Mouse (Mus musculus) cerebellum, postnatal 4 days (tissue): ENCODE measurements at regions not wholly inside any gene's neighbourhood (a gene's known extent, or its start where the extent isn't known, plus 50 kb on each side); places are given as distances from the start of the nearest gene placed in this dataset.

Experiments
- DNase-seq, 2 experiments: peaks; one replicate each; pipeline ENCODE4 v3.0.0; 2022; ENCODE audit warnings: low spot score in 2 of 2, mixed read lengths in 1 of 2

DNA sequence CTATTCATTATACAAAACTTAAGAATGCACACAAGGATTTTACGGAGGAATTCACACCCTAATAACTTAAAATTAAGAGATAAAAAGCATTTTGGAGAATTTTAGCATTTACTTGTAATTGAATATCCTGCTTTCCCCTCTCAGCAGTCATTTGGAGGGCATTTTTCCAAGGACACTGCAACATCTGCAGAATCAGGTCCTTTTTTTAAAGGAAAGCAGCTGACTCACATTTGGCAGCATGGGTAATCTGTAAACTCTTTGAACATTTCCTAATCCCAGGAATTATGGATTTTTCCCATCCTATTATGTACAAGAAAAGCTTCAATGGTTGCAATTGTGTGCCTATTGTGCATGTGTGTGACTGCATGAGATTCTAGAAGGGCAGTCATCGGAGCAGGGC lies 112.0 kb downstream of the Gm19410 start:
- no peak for DNase-seq

DNA sequence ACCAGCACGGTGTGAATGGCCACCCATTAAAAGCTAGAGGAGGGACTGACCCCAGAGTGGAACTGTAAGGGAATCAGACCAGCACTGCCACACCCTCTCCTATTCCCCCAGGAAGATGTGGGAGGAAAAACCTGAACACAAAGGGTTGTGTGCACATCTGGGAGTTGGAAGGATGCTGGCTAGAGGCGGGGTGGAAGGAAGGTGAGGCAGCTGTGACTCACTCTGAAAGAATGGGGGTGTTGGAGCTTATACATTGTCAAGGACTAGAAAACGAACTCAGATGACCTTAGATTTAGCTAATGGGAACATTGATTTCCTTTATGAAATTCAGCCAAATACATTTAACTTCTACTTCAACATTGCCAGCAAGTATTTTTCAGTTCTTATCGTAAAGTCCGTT lies 116.2 kb downstream of the Gm19410 start:
- DNase-seq: no peak

DNA sequence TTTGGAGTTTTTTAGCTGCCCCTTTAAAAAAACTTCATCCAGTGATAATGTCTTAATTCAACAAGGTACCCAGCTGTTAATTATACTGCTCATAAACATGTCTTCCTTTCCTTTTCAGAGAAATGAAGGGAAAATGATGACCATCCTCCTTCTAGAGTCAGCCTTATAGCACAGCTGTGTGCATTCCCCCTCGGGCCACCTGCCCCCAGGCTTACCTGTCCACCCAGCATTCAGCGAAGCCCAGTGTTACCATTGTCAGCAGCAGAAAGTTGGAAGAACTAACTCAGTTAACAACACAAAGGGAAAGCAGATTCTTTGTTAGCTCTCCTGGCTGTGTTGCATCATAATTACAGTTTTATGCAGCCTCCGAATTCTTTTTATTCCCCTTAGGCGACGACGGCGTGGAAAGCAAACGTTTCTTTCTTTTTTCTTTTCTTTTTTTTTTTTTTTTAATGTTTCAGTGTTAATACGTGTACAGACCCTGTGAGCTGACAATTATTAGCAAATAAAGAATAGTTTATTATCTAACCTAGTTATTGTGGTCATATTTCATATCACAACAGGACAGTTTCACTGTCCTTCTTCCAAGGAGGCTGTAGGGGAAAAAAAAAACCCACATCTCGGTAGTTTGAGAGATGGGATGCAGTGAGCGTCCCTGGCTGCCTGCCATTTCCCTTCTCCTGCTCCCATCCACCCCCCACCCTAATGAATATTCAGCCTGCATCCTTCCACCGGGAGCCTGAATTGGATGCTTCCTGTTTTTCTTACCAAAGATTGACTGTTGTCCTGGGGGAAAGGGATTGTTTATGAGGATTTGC lies 117.3 kb downstream of the Gm19410 start:
- DNase-seq: peak in 1 of 2 experiments; percentile 67

DNA sequence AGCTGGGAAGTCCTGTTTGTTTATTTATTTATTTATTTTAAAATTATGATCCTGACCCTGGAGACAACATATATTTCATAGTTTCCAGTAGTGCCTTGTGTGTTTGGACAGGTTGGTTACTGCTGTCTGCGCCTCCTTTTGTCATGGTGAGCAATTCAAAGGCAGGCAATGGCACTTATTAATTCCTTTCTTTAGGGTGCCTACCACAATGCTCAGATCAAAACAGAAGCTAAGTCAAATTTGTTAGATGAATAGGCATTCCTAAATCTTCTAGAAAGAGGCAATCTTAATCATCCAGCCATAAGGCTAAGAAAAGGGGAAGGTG lies 117.8 kb downstream of the Gm19410 start:
- DNase-seq: no peak

DNA sequence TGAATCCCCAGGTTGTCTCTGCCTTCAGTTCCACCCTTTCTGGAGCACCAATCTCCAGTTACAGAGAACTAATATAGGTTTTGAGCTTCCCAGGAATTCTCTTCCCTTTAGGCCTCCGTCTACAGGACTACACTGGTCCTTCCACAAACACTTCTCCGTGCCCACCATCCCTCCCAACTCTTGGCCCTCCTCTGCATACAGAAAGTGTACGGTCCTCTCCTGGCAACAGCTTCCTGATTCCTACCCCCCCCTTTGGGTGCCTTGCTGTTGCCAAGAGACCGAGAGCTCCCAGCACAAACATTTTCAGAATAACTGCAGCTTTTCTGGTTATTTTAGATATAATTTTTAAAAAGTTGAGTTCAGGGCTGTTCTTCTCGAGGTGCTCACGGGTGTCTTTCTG lies 119.0 kb downstream of the Gm19410 start:
- no peak for DNase-seq

DNA sequence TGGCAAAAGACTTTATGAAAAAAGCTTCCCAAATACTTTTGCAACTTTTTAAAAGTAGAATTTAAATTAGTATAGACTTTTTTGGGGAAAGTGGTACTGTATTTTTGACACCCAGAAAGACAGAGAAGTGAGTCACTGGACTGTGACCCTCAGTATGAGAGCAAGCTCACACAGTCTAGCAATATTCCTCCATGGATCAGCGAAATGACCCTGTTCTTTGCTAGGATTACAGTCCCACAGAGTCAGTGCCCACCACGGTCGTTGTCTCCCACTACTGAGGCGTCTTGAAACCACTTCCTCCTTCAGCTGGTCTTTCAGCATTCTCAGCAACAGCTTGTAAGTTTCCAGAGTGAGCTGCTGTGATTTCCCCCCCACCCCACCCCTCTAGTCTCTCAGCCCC lies 124.5 kb downstream of the Gm19410 start:
- DNase-seq: no peak

DNA sequence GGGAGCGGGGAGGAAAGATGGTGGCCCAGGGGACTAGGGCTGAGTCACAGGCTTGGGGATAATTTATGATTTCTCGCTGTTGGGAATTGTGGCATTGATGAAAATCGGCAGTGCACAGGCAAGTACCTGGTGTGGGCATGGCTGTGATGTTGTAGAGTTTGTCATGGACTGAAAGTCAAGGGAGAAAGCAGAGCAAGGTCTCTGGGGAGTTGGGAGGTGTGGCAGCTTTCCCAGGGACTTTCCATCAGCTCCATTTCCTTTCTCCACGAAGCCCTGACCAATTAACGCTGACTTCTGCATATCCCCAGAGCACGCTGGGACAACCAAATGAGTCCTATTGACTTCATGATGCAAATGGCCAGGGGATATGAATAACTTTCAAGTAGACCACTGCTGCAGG lies 126.2 kb downstream of the Gm19410 start:
- no peak for DNase-seq

DNA sequence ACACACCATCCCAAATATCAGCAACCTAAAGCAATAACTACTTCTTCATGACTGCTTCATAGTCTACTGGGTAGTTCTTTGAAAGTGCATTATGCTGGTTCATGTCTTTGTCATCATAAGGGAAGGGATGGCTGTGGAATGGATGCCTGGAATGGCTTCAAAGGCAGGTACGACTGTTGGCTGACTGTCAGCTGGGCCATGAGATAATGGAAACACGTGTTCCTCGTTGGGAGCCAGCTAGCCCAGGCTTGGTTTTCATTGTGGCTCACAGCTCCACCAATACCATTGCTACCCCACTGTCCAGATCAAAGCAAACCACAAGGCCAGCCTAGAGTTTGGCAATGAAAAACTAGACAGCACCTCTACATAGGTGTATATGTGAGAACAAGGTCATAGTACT lies 132.9 kb downstream of the Gm19410 start:
- DNase-seq: no peak

DNA sequence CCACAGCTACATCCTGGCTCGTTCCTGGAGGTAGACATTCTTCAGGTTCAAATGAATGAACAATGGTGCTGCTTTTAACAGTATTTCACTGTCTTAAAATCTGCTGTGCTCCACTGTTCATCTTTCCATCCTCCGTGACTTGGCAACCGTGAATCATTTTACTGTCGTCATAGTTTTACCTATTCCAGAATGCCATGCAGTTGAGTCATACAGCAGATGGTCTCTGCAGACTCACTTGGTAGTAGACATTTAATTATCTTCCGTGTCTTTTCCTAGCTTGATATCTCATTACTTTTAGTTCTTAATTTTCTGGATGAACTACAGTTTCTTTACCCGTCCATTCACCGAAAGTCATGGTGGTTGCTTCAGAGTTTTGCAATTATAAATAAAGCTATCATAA lies 135.9 kb downstream of the Gm19410 start:
- DNase-seq: no peak

DNA sequence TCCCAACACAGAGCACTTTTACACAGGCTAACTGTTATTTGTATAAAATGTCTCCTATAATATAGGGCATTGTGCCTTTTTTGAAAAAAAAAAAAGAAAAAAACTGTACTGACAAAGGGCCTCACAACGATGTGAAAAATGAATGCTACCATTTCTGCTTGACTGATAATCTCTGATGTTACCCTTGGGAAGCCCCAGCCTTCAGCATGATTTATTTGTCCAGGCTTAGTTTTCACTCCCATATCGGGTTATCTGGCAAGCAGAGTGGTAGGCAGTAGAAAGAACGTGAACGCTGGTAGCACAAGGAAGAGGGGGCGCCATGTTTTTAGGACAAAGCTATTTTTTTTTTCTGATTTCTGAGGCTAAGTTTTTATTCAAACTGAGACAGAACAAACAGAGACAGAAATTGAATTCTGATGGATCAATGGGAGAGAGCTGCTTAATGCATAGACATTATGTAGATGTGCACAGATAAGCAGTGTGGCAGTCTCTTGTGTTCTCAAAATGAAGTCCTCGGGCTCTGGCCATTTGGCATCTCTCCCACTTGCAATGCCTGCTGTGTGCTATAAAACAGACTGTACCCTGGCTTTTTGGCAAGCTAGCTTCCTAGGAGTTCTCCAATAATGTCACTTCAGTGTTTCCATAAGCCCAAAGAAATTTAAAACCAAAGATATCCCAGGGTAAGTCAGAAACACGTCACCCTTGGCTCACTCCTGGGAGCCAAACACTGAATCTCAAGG lies 139.3 kb downstream of the Gm19410 start:
- peak in 1 of 2 experiments; percentile 26 for DNase-seq

DNA sequence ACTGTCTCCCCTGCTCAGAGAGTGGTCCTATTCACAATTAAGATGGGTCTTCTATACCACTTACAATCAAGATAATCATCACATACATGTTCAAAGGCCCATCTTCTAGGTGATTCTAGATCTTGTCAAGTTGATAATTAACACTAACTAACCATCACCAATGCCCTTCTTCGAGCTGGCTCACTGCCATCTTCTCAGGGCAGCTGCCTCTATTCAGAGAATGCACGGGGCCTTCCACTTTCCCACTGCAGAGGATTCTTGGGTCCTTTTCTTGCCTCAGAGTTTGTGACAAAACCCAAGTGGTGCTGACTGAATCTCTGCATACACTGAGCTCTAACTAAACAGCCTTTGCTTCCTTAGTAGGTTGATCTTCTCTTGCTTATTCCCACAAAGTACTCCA lies 142.4 kb downstream of the Gm19410 start:
- DNase-seq: no peak

DNA sequence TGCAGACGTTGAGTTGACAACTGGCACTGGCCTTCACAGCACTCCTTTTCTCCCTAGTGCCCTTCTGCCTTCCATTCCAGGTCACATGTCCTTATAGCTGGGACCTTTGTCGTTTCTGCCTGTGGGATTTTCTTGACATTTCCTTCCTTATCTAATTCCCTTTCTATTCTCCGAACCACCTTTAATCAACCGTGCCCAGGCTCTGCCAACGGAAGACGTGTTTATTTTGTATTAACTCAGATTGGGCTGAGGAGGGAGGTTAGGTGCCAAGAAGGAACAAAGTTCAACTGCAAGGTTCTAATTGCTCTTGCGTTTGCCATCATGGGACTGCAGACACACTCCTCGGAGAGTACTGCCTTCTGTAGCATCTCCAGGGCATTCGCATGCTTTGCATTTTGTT lies 146.7 kb downstream of the Gm19410 start:
- DNase-seq: no peak

DNA sequence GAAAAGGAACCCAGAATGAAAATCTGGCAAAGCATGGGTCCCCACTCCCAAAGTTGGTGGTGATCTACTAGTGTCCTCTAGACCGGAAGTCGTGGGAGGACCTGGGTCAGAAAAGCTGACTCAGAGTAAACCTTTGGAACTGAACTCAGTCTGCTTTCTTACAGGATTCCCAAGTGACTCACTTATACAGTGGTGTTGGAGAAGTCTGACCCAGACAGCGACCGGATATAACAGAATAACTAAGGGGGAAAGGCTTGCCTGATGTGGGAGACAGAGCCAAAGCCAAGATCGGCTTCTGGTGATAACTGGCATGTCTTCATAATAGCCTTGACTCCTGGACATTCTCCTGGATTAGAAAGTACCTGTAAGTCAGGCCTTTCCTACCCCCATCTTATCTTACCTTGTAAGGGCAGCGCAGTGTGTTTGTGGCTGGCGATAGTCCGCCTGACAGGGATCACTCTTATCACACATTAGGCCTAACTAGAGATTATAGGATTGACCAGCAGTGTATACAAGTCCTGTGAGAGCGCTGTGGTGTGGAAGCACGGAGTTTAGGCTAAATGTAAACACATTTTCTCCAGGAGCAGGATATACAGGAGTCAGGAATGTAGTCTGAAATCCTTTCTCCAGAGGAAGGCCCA lies 150.4 kb downstream of the Gm19410 start:
- DNase-seq: no peak

DNA sequence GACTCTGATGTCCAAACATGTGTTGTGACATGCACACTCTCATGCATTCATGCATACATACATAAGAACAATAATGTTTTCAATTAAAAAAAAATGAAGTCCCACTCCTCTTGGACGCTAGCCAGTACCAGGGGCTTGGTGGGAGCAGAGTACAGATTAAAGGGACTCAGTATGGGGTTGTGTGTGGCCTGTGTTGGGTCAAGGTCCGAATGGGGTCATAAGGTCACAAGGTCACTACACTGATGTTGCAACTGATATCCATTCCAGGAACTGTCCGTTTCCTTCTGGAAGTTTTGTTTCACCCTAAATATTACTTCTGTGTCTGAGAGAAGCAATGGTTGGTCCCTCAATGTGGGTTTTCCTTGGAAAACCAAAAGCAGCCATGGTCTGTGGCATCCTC lies 152.0 kb downstream of the Gm19410 start:
- no peak for DNase-seq

DNA sequence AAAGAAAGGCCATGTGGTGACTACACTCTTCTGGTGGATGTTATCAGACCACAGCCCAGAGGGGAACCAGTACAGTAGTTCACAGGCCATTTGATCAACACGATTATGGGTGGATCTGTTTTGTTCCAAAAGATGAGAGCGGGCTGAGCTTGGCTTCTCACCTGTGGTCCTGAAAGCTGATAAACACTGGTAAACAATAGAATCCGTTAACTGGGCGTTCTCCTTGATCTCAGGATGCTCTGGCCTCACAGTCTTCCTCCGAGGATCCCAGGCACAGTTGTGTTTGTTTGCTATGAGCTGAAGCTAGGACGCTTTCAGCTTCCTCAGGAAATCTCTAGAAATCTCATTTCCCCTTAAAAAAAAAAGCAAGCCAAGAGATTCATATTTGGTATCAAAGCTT lies 153.9 kb downstream of the Gm19410 start:
- DNase-seq: no peak

DNA sequence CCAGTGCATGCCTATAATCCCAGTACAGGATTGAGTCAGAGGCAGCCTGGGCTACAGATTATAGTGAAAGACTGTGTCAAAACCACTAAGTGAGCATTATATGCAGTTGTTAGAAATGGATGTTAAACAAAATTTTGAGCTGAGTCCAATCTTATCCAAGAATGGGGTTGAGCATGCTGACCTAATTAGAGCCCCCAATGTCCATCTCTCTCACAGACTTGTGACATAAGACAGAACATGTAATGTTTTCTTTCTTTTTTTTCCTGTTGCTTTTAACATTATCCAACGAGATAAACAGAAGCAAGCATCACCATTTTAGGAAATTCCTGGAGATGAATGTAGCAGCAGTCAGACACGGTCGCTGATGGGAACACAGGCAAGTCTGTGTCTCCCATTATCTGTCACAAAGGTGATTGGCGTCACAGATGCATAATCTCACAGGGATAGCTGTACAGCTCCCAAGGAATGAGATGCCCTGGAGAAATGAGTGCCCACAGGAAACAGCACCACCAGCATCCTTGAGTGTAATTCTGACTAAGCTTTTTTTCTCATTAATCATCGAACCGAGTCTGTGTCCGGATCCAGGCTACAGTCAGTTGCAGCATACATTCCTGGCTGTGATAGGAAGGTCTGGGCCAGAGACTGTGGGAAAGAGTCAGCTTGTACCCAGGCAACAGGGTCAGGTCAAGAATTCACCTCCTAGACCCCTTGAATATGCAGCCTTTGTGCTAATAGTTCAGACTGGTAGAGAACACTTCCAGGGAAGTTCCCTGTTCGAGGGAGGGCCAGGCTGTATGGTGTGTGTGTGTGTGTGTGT lies 154.5 kb downstream of the Gm19410 start:
- DNase-seq: no peak

DNA sequence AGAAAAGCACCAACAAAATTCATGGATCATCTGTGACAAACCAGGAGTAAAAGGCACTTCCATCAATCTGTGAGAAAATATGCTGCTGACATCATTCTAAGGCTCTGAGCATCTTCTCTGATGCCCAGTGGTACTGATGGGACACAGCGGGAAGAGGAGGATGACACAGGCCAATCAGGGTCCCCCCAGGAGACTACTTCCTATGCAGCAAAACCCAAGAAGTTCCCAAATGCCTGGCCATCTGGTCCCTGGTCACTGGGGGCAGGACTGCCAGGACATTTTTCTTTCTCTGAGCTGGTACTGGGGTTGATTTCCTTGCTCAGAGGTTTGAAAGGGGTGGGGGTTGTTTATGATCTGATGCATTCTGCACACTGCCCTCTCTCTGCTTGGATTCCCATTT lies 158.4 kb downstream of the Gm19410 start:
- no peak for DNase-seq

DNA sequence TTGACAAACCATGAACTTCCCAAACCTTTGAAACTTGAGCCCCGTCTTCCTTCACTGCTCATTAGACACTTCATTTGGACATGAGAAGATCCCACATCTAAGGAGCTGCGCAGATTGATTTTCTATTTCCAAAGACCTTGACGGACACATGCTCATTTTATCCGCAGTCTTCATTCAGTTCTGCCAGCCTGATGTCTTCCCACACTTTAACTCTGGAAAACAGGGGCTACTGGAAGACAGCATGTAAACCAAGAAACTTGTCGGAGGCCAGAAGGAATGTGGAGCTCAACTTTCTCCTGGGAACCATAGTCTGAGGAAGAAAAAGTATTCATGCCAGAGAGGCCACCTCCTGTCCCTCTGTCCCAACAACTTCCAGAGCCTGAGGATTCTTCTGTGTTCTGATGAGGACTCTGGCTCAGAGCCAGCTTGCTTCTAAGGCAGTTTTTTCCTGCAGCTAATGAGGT lies 161.8 kb downstream of the Gm19410 start:
- DNase-seq: no peak

DNA sequence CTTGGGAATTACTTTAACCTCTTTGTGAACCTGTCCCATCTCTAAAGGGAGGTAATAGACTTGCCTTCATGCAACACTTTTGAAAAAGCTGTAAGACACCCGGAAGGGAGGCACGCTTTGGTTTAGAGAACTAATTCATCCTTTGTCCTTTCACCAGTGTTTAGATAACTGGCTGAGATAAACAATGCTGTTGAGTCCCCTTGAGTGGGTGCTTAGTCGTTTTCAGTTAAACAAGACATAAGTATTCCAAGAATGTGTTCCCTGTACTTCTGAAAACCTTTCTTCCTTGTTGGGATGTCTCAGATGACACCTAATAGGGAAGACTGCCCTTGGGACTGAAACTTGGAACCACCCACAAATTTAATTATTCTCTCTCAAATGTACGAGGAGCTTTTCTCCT lies 164.7 kb downstream of the Gm19410 start:
- no peak for DNase-seq

DNA sequence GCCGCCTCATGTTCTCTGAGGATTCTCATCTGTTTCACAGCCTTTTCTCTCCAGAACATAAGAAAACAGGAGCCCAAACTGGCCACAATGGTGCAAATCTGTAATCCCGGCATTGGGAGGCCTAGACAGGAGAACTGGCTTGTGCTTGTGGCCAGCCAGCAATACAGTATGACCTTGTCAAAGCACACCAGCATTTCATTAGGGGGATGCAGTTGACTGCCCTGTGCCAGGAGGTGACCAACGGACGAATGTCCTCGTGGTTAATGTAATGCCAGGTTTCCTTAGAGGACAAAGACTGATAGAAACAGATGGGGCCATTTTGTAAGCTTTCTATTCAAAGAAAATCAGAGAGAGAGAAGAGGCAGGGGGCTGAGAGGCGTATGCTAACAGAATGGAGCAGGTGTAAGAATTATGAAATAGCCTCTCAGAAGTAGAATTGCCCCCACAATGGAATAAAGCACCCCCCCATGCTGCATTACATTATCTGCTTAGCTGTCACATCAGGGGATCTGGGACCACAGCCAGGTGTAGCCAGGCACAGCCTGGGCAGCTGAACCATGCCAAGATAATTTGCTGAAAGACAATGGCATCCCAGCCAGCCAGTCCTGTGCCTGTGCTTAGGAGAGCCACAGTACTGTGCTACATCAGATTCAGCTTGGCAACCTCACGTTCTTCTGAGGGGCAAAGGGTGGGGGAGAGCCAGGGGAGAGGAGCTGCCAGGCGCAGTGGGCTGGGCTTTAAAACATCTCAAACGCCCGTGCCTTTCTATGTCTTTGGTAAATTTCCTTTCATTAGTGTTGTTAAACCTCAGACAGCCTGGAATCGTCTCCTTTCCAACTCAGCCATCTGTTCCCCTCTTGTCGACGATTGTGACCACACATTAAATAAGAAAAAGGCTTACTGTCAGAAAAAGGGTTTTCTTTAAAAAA lies 167.9 kb downstream of the Gm19410 start:
- peak; percentile 54 to 89 for DNase-seq

DNA sequence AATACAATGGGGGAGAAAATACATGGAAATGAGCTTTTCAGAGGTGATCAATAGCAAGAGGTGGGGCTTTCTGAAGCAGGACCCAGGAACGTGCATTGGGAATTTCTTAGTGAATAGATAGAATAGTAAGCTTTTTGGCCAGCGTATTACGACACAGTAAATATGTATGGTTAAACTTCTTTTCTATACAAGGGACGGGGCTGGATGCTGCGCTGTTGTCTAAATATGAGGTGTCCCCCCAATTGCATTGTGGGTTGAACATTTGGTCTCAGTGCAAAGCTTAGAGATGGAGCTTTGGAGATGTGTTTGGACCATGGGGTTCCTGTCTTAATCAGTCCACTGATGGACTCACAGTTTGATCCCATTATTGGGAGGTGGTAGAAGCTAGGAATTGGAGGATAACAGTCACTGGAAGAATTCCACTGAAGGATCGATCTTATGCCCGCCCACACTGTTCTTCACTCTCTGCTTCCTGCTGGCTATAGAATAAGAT lies 168.6 kb downstream of the Gm19410 start:
- DNase-seq: no peak
